Mouse (Mus musculus) C2C12 (cell line): Measurements from ENCODE around the gene 4930432M17Rik. TPM values are rescaled to one million over a fixed set of nuclear protein-coding genes. Genes with fewer than 3 reads are reported as not detected.

ENCODE experiments used
- H3K27me3 ChIP-seq: one replicate; pipeline ENCODE4 v1.6.1; 2011; ENCODE audit not compliant: control insufficient read depth, insufficient read depth, insufficient read length
- H3K36me3 ChIP-seq: one replicate; pipeline ENCODE4 v1.6.1; 2011; ENCODE audit not compliant: control insufficient read depth, insufficient read depth
- H3K4me3 ChIP-seq: one replicate; pipeline ENCODE4 v1.5.1; 2011; ENCODE audit warnings: mild to moderate bottlenecking, control low read depth; ENCODE audit not compliant: poor library complexity, insufficient read depth, severe bottlenecking
- H3K79me2 ChIP-seq: one replicate; pipeline ENCODE4 v1.6.1; 2011; ENCODE audit not compliant: control insufficient read depth, insufficient read depth
- H3K79me3 ChIP-seq: one replicate; pipeline ENCODE4 v1.6.1; 2011; ENCODE audit warnings: low read depth, control low read depth
- H3ac ChIP-seq: one replicate; pipeline ENCODE3; 2011; ENCODE audit warnings: low read depth; ENCODE audit not compliant: control insufficient read depth, insufficient read length
- CEBPB ChIP-seq: IDR thresholded peaks from one replicate; pipeline ENCODE4 v1.6.1; 2011; ENCODE audit warnings: low read depth, mild to moderate bottlenecking, control low read depth, moderate library complexity
- CTCF ChIP-seq: IDR thresholded peaks from one replicate; pipeline ENCODE4 v1.5.1; 2011; ENCODE audit not compliant: control insufficient read depth, insufficient read depth, insufficient read length
- FOSL1 ChIP-seq: IDR thresholded peaks from one replicate; pipeline ENCODE4 v1.8.0; 2011; ENCODE audit warnings: mild to moderate bottlenecking, low read length; ENCODE audit not compliant: poor library complexity, insufficient read depth, severe bottlenecking
- MAX ChIP-seq: IDR thresholded peaks from one replicate; pipeline ENCODE4 v1.6.1; 2011; ENCODE audit warnings: mild to moderate bottlenecking, control low read depth
- MYOD1 ChIP-seq: IDR thresholded peaks from one replicate; pipeline ENCODE4 v1.6.1; 2011; ENCODE audit warnings: low read depth; ENCODE audit not compliant: control insufficient read depth, insufficient read length
- MYOG ChIP-seq: IDR thresholded peaks from one replicate; pipeline ENCODE4 v1.6.1; 2011; ENCODE audit not compliant: control insufficient read depth, insufficient read length; ENCODE audit errors: extremely low read depth
- USF1 ChIP-seq: IDR thresholded peaks from one replicate; pipeline ENCODE4 v1.6.1; 2011; ENCODE audit warnings: low read depth, mild to moderate bottlenecking, control low read depth, moderate library complexity
- polyA plus RNA-seq: library from polyadenylated mRNA; unstranded; fragments of >200 nt; fragmentation: generic; extraction: Trizol; gene quantifications from one replicate; pipeline ENCODE4 v1.2.1, GENCODE M21; 2012; ENCODE audit warnings: missing spikeins

4930432M17Rik gene
- polyA plus RNA-seq, 1 experiment: not detected

DNA sequence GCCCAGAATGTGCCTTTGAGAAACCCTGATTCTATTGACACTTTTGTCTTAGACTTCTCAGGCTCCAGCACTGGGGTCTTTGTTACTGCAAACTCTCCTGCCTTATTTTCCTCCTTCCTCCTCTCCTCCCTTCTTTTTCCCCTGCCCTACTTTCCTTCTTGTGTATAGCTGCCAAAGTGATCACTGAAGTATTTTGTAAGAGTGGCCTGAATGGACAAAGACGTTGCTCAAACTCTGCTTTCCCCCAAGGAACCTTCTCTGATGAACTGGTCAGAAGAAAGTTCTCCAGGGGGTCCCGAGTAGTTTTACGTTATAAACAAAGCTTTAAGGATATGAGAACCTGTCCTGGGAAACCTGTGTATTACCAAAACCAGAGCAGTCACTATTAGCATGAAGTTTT lies 49.1 kb downstream of the 4930432M17Rik start:
- Histone ChIP-seq H3K27me3 (no peaks in the 10 kb centered on the region), H3K4me3 (no peak overlapping the region), H3K79me3 (peaks cover 10% of the 10 kb centered on the region), H3K36me3 (peaks cover 4% of the 10 kb centered on the region), H3K79me2 (peaks cover 24% of the 10 kb centered on the region), H3ac (no peak overlapping the region)
- TF ChIP-seq CEBPB (no peak), CTCF (no peak), MAX (no peak), FOSL1 (no peak), MYOD1 (no peak)

GRCm38 (mm10) chr3:121720801-121721690 lies 50.5 kb downstream of the 4930432M17Rik start:
- Histone ChIP-seq H3ac (peak overlapping the region; percentile 12), H3K4me3 (no peak overlapping the region)

DNA sequence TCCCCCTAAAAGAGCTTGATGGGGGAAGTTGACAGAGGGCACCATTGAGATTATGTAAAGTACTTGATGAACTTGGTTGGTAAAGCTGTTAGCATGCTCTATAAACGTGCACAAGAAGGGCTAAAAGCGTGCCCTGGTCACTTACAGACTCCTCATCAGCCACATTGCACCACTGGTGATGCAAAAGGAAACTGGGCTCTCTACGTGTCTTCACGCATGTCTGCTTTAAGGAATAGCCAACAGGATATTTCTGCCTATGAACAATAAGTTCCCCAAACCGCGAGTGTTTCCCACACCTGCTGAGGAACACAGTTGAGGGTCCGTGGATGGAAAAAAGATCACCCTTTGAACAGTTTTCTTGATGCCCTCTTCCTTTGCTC lies 51.1 kb downstream of the 4930432M17Rik start:
- Histone ChIP-seq H3K27me3 (no peaks in the 10 kb centered on the region), H3K36me3 (peaks cover 24% of the 10 kb centered on the region), H3K79me3 (peaks cover 24% of the 10 kb centered on the region), H3ac (no peak overlapping the region), H3K4me3 (no peak overlapping the region), H3K79me2 (peaks cover 44% of the 10 kb centered on the region)
- no peak for TF ChIP-seq MYOD1
- no peak for TF ChIP-seq CTCF
- no peak for TF ChIP-seq MYOG
- TF ChIP-seq FOSL1: no peak
- TF ChIP-seq MAX: no peak
- no peak for TF ChIP-seq CEBPB
- no peak for TF ChIP-seq USF1

More at GRCm38 (mm10) chr3:121720801-121721690, 50.5 kb downstream of the 4930432M17Rik start:
- TF ChIP-seq MYOG: no peak
- TF ChIP-seq CTCF: no peak
- no peak for TF ChIP-seq MAX
- no peak for TF ChIP-seq CEBPB
- peak; percentile 12 for TF ChIP-seq MYOD1
- TF ChIP-seq USF1: no peak
- no peak for TF ChIP-seq FOSL1
- peaks cover 18% of the 10 kb centered on the region for H3K36me3 ChIP-seq
- H3K79me3 ChIP-seq: peaks cover 21% of the 10 kb centered on the region
- peaks cover 38% of the 10 kb centered on the region for H3K79me2 ChIP-seq
- no peaks in the 10 kb centered on the region for H3K27me3 ChIP-seq

- Histone ChIP-seq H3K79me2 (peaks cover 59% of the 10 kb centered on the region), H3K36me3 (peaks cover 39% of the 10 kb centered on the region), H3K79me3 (peaks cover 37% of the 10 kb centered on the region), H3K4me3 (peak within 1 kb of the TSS; percentile 56), H3K27me3 (no peaks in the 10 kb centered on the region), H3ac (peak within 1 kb of the TSS; percentile 86)
- peak; percentile 43 for TF ChIP-seq MAX
- peak; percentile 92 for TF ChIP-seq CTCF
- no peak for TF ChIP-seq CEBPB
These were observed 52.6 kb downstream of the 4930432M17Rik start, which contains the start of gene F3 for GRCm38 (mm10) chr3:121722971-121723844. Gene F3 (plus strand): TSS chr3:121723537.

GRCm38 (mm10) chr3:121723968-121724524 lies 53.5 kb downstream of the 4930432M17Rik start:
- peak overlapping the region; percentile 86 for H3ac ChIP-seq
- H3K79me3 ChIP-seq: peaks cover 37% of the 10 kb centered on the region
- no peak for TF ChIP-seq FOSL1
- TF ChIP-seq USF1: peak; percentile 26
- TF ChIP-seq CEBPB: no peak
- TF ChIP-seq CTCF: no peak
- no peak for TF ChIP-seq MAX
- H3K27me3 ChIP-seq: no peaks in the 10 kb centered on the region
- peaks cover 46% of the 10 kb centered on the region for H3K36me3 ChIP-seq
- H3K79me2 ChIP-seq: peaks cover 67% of the 10 kb centered on the region
- H3K4me3 ChIP-seq: peak overlapping the region; percentile 56
